Mouse (Mus musculus): ENCODE results near the gene Myrfl.

Myrfl gene

GRCm38 (mm10) chr10:116913647-116914273, 17.0 kb upstream of the Myrfl start:
- DNase-seq (ENCODE audit: extremely low read depth, low read depth, low spot score) = no peak

GRCm38 (mm10) chr10:116912850-116913249, 16.1 kb upstream of the Myrfl start:
- DNase-seq (ENCODE audit: extremely low read depth, low read depth, low spot score) = no peak

DNA sequence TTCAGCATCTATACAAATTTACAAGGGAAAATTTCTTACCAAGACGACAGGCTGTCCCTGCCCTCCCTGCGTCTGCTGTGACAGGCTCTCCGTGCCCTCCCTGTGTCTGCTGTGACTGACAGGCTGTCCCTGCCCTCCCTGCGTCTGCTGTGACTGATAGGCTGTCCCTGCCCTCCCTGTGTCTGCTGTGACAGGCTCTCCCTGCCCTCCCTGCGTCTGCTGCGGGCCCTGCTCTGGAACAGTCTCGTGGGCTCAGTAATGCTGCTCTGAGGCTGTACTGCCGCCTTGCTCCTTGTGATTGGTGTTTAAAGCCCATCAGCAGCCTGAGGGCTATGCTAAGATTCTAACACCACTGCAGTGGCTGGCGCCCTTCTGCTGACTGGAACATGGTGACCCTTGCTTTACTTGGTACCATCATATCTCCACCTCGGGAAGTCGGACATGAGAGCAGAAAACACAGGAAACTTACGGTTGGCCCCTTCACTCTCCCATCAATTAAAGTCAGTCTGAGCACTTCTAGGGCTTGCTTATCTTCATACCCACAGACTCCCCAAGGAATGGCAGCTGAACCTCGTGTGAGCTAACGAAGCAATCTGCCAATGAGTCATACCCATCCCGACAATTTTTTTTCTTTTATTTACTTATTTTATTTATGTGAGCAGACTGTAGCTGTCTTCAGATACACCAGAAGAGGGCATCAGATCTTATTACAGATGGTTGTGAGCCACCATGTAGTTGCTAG, 12.4 kb upstream of the Myrfl start:
- DNase-seq (ENCODE audit: extremely low read depth, low read depth, low spot score) = no peak

DNA sequence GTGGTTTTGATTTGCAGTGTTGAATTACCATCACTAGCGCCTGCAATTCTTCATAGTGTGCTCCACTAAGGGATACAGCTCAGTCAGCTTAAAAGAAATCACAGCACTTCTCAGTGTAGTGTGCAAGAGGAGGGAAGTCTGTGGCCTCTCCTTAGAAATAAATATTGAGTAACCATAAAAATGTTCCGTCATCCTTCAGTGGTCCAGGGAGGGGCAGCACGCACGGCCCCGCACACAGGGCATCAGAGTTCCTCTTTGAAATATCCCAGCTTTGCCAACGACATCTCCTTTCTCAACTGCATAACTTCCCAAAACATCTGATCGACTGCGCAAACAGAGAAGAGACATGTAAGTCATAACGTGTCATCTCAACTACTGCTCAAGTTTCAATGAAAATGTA, 10.1 kb upstream of the Myrfl start:
- no peak for DNase-seq (ENCODE audit: extremely low read depth, low read depth, low spot score)

DNA sequence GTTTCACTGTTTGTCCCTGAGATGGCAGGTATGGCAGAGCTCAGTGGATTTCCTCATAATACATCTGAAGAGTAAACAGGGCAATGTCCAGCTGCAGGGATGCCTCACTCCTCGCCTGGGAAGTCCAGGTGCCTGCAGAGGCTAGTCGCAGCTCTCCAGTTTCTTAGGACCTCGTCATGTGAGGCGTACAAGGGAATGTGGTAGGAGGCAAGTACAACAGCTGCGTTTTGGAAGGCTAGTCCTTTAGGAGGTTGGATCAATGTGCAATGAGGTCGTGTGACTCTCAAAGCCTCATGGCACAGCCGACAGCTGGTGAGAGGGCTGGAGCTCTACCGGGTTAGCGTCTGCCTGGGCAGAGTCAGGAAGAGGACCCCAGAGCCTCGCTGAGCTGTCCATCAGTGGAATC, 7.8 kb upstream of the Myrfl start:
- DNase-seq (ENCODE audit: extremely low read depth, low read depth, low spot score) = no peak

DNA sequence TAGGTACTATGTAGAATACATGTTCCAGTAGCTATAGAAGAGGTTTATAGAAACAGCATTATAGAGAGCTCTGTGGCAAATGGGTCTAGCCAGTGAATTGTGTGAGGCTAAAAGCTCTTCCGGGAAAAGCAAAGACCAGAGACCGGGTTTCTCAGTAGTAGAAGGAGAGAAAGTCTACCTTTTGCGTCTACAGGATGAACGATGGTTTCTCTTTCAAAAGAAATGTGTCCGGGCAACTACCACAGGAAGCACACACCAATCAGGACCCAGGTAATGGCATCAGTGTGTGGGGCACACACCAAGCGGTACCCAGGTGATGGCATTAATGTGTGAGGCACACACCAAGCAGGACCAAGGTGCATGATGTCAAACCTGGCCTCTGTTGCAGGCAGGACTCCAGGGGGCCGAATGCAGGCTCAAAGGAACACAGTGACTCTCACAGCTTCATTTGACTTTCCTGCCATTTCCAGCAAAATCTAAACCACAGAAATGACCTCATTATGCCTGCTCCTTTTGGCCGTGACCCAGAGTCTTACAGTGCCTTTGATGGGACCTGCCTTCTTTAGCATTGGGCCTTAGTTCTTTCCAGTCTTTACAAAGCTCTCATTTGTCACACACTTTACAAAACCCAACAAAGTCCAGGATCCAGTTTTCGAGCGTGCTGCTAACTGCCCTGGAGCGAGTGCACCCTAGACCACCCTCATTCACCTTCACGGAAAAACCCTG, 1.4 kb downstream of the Myrfl start:
- no peak for DNase-seq (ENCODE audit: extremely low read depth, low read depth, low spot score)

- DNase-seq (ENCODE audit: extremely low read depth, low read depth, low spot score) = no peak
Observed at GRCm38 (mm10) chr10:116894540-116894939, 2.2 kb downstream of the Myrfl start.

GRCm38 (mm10) chr10:116893753-116894152, 3.0 kb downstream of the Myrfl start:
- no peak for DNase-seq (ENCODE audit: extremely low read depth, low read depth, low spot score)

DNA sequence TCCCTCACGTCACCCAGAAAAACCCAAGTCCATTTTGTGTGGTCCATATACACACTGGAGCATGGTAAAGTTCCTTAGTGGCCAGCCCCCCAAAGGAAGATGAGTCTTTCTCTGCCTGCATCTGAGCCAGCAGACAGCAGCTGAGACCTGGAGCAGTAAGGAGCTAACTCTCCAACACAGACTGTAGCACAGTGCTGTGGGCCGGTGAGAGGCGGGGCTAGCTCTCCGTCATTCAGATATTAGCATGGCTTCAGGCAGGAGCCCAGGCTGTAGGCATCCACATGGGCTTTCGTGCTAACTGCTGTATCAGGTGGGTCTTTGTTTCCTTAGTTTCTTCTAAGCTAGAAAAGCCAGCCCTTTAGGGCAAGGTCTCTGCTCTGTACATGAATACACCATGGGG, 6.1 kb downstream of the Myrfl start:
- DNase-seq (ENCODE audit: extremely low read depth, low read depth, low spot score) = no peak

GRCm38 (mm10) chr10:116884552-116884951, 12.2 kb downstream of the Myrfl start:
- no peak for DNase-seq (ENCODE audit: extremely low read depth, low read depth, low spot score)

DNA sequence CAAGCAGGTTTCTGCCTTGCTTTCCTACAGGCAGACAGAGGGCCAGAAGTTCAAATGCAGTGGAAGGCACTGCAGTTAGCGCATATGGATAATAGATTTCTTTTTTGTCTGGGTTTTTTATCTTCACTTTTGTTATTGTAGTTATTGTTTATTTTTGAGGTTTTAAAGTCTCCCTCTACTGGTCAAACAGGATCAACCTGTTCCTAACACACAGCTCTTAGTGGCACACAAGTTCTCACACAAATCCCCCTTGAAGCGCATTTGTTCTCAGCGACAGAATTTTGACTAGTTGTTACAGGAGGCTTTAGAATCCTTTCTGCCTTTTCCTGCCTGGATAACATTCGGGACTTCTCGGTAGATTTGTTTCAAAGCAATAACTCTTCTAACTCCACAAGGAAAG, 13.2 kb downstream of the Myrfl start:
- DNase-seq (ENCODE audit: extremely low read depth, low read depth, low spot score) = no peak

DNA sequence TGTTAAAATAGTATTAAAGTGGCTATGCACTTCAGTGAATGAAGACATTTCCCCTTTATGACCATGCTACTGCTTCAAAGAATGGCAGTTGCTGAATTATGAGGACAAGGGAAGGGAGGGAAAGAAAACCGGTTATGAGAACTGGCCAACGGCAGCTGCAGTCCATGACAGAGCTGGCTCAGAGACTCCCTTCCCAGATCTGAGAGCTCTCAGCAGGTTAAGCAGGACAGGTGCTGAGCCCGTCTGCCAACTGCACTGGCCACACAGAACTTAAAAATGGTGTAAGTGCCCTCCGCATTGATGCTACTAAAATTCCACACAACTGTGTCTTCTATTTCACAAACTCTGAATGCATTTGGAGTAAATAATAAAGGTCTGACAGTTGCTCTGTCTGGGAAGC, 19.3 kb downstream of the Myrfl start:
- no peak for DNase-seq (ENCODE audit: extremely low read depth, low read depth, low spot score)

DNA sequence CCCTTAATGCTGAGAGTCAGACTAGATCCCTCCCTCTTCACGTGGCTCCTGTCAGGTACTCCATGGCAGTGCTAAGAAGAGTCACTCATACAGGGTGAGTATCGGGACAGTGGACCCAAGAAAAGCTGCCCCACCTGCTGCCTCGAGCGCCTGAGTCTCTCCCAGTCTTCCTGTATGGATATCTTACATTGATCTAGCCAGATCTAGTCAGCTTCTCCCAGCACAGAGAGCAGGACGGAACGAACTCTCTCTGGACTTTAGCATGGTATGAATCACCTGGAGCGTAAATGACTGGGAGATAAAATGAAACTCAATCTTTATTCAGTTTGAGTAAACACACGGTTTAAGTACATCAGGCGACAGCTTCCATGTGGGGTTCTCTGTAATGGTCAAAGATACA, 22.2 kb downstream of the Myrfl start:
- no peak for DNase-seq (ENCODE audit: extremely low read depth, low read depth, low spot score)

GRCm38 (mm10) chr10:116872016-116872410, 24.7 kb downstream of the Myrfl start:
- DNase-seq (ENCODE audit: extremely low read depth, low read depth, low spot score) = no peak

DNA sequence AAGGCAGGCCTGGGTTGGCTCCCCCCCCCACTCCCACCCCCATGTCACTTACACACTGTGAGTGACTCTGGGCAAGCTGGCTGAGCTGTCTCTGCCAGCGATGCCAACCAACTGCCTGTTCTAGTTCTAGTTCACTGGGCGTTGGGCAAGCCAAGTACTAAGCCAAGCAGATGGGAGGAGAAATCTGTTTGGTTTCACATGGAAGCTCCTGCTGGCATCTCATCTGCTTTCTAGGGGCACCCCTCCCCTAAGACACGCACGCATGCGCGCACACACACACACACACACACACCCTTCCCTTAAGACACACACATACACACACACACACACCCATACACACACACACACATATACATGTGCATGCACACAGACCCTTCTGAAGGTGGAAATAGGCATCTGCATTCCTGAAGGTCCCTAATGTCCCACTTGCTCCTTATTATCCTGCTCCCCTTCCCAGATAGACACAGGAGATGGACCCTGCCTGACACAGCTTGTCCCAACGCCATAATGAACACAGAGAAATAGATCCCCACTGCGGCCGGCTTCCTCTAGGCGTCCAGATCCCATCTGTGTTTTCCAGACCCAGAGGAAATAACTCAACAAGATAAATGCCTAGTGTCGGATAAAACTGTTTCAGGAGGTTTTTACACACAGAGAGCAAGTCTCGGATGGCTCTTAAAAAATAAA, 25.2 kb downstream of the Myrfl start:
- no peak for DNase-seq (ENCODE audit: extremely low read depth, low read depth, low spot score)

DNA sequence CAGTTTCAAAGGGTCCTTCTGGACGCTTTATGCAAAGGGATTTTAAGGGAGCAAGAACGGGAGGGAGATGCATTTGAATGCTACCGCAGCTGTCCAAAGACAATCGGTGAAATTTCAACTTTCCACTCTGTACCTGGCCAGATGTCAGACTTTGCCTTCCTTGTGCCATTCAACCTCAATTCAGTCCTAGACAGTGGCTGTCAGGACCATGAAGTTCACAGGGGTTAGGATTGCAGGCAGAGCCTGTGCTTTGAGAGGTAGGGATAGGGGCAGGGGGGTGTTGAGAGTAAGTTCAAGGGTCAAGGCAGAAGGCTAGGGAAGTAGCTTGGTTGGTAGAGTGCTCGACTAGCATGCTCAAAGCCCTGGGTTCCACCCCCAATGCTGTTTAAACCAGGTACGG, 25.9 kb downstream of the Myrfl start:
- DNase-seq (ENCODE audit: extremely low read depth, low read depth, low spot score) = no peak

- no peak for DNase-seq (ENCODE audit: extremely low read depth, low read depth, low spot score)
Observed at GRCm38 (mm10) chr10:116853159-116853845, 43.4 kb downstream of the Myrfl start.

DNA sequence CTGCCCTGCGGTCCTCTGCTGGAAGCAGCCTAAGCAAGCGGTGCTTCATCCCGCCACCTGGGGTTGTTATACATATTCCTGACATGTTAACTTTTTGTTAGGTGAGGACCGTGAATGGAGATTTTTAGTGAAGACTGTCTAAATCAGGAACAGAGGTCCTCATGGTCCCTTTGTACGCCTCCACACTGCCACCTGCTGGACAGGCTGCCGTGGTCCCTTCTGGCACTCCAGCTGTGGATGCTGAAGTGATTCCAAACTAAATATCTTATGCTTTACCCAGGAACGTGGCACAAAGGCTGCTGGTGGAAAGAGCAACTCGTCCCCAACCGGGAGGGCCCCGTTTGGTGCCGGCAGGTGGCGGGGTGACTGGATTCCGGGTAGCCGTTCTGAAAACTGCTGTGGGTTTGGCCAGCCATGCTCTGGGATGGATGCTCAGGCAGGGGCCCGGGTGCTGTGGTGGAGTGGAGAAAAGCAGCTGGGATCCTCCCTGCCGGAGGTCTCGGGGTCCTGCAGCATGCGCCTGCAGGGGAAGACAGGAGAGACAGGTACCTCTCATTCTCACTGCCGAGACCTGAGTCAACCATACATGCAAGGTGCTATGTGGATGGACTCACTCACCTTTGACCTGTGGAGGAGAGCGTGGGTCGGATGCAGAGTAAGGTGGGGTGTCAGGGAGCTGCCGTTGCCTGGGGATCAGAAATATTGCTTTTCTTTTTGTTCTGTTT, 47.8 kb downstream of the Myrfl start:
- no peak for DNase-seq (ENCODE audit: extremely low read depth, low read depth, low spot score)

DNA sequence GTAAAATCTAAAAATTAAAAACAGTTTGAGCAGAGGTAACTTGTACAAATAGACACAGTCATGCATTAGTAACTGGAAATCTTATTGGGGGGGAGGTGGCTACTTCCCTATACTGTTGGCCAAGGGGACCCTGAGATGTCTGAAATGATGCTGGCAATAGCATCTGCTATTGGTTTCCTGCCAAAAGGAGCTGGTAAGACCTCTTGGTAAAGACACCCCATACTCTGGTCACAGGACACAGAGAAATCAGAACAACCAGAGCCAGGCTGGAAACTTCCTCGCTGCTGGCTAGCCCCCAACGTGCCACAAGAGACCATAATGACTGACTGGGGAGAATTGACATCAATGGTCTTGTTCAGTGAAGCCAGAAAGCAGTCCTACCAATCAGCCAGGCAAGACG, 55.2 kb downstream of the Myrfl start:
- DNase-seq (ENCODE audit: extremely low read depth, low read depth, low spot score) = no peak

DNA sequence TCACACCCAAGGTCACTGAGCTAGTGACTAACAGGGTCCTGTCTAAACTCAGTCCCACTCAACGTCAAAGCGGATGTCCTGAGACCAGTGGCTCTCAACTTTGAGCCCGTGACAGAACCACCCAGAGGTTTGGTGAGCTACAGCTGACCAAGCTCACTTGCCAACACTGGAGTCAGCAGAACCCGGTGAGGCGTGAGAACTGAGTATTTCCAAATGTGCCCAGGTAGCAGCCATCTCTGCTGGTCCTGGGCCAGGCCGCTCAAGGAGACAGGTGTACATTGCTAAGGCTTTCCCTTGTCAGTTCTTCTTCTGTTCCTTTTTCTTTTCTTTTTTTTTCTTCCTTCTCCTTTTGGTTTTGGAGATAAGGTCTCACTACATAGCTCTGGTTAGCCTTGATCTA, 66.0 kb downstream of the Myrfl start:
- no peak for DNase-seq (ENCODE audit: extremely low read depth, low read depth, low spot score)

All from fat pad, adult 2 months (tissue).